Mouse (Mus musculus) mesoderm, embryonic 11.5 days (tissue): ENCODE data around the gene Sirpa.
A peak's percentile ranks its signal among the peaks of the same experiment; 100 is the strongest.

Source experiments
- DNase-seq: peaks from one replicate; pipeline ENCODE4 v3.0.0-alpha.2; 2012; ENCODE audit warnings: low read depth, low spot score

The Sirpa gene

GRCm38 (mm10) chr2:129582261-129582660 is 10.4 kb upstream of the Sirpa start:
- no peak for DNase-seq

- no peak for DNase-seq
These were observed 7.7 kb upstream of the Sirpa start for GRCm38 (mm10) chr2:129584905-129585304.

GRCm38 (mm10) chr2:129585904-129586514 is 6.6 kb upstream of the Sirpa start:
- DNase-seq: no peak

- DNase-seq: no peak
These were observed 5.4 kb upstream of the Sirpa start for GRCm38 (mm10) chr2:129587241-129587640.

- no peak for DNase-seq
These were observed 4.8 kb upstream of the Sirpa start for GRCm38 (mm10) chr2:129587825-129588251.

- no peak for DNase-seq
These were observed 738 bp upstream of the Sirpa start for GRCm38 (mm10) chr2:129591897-129592296.

- peak; percentile 75 for DNase-seq
These were observed 673 bp downstream of the Sirpa start for GRCm38 (mm10) chr2:129593141-129593875.

GRCm38 (mm10) chr2:129593876-129594421 is 1.3 kb downstream of the Sirpa start:
- no peak for DNase-seq

- no peak for DNase-seq
These were observed 1.9 kb downstream of the Sirpa start for GRCm38 (mm10) chr2:129594569-129594968.

GRCm38 (mm10) chr2:129595206-129595605 is 2.6 kb downstream of the Sirpa start:
- DNase-seq: no peak

- no peak for DNase-seq
These were observed 3.1 kb downstream of the Sirpa start for GRCm38 (mm10) chr2:129595661-129596209.

- DNase-seq: no peak
These were observed 4.0 kb downstream of the Sirpa start for GRCm38 (mm10) chr2:129596555-129597172.

GRCm38 (mm10) chr2:129597581-129597980 is 4.9 kb downstream of the Sirpa start:
- DNase-seq: no peak

GRCm38 (mm10) chr2:129598094-129598493 is 5.5 kb downstream of the Sirpa start:
- DNase-seq: no peak

- no peak for DNase-seq
These were observed 6.8 kb downstream of the Sirpa start for GRCm38 (mm10) chr2:129599231-129600084.

GRCm38 (mm10) chr2:129601059-129601650 is 8.5 kb downstream of the Sirpa start:
- no peak for DNase-seq

- no peak for DNase-seq
These were observed 9.4 kb downstream of the Sirpa start for GRCm38 (mm10) chr2:129601894-129602663.

- no peak for DNase-seq
These were observed 10.2 kb downstream of the Sirpa start for GRCm38 (mm10) chr2:129602856-129603255.

- DNase-seq: no peak
These were observed 10.9 kb downstream of the Sirpa start for GRCm38 (mm10) chr2:129603536-129603935.

GRCm38 (mm10) chr2:129604032-129604431 is 11.4 kb downstream of the Sirpa start:
- DNase-seq: no peak
